Mouse (Mus musculus) limb, embryonic 12.5 days (tissue): ENCODE results near the gene Tmem80. TPM values are rescaled to one million over a fixed set of nuclear protein-coding genes. Genes with fewer than 3 reads are reported as not detected.

Experiments
- ATAC-seq: fragments of 200-750 bp; cut with Nextera tagmentation; 2 replicates; pipeline ENCODE4 v1.8.0; 2017; ENCODE audit warnings: low read depth, moderate TSS enrichment; ENCODE audit not compliant: insufficient number of reproducible peaks, insufficient read depth, low FRiP score, low TSS enrichment
- H3K27ac ChIP-seq: fragments of 300-500 bp; sonication (generic); 2 replicates; pipeline ENCODE4 v1.5.1; 2016; ENCODE audit warnings: mild to moderate bottlenecking, moderate library complexity
- H3K27me3 ChIP-seq: fragments of 300-500 bp; sonication (generic); 2 replicates; pipeline ENCODE4 v1.6.1; 2016; ENCODE audit warnings: mild to moderate bottlenecking, moderate library complexity
- H3K36me3 ChIP-seq: fragments of 300-500 bp; sonication (generic); 2 replicates; pipeline ENCODE4 v1.6.1; 2016; ENCODE audit warnings: mild to moderate bottlenecking, moderate library complexity
- H3K4me1 ChIP-seq: fragments of 300-500 bp; sonication (generic); replicated peaks from 2 replicates; pipeline ENCODE4 v1.6.1; 2016
- H3K4me2 ChIP-seq: fragments of 300-500 bp; sonication (generic); 2 replicates; pipeline ENCODE4 v1.6.1; 2016; ENCODE audit warnings: mild to moderate bottlenecking, moderate library complexity
- H3K4me3 ChIP-seq: fragments of 300-500 bp; sonication (generic); replicated peaks from 2 replicates; pipeline ENCODE4 v1.5.1; 2016; ENCODE audit warnings: mild to moderate bottlenecking
- H3K9ac ChIP-seq: fragments of 300-500 bp; sonication (generic); replicated peaks from 2 replicates; pipeline ENCODE4 v1.6.1; 2016; ENCODE audit warnings: mild to moderate bottlenecking, moderate library complexity
- H3K9me3 ChIP-seq: fragments of 300-500 bp; sonication (generic); 2 replicates; pipeline ENCODE4 v1.6.1; 2016; ENCODE audit warnings: mild to moderate bottlenecking, moderate library complexity
- WGBS: fragments of 180-500 bp; shearing (Covaris S2); methylation state at CpG from one replicate; pipeline ENCODE4 v1.1.7; 2016; 5-methylcytosine and 5-hydroxymethylcytosine counted together
- polyA plus RNA-seq: library from polyadenylated mRNA; unstranded; fragments of >200 nt; fragmentation: Nextera tagmentation; extraction: Ambion mirVana; gene quantifications from 2 replicates; pipeline ENCODE4 v1.2.1, GENCODE M21; 2016

The Tmem80 gene
- 50.7 and 52.0 TPM in 2 replicates for polyA plus RNA-seq

- under 1% methylated on average over 105 of the region's 105 CpGs for WGBS
- Histone ChIP-seq H3K9ac (peak within 1 kb of the TSS; percentile 95), H3K9me3 (no peaks in the 10 kb centered on the region), H3K4me2 (peak within 1 kb of the TSS; percentile 97), H3K4me1 (peaks cover 23% of the 10 kb centered on the region), H3K4me3 (peak within 1 kb of the TSS; percentile 63), H3K27me3 (no peaks in the 10 kb centered on the region), H3K36me3 (peaks cover 26% of the 10 kb centered on the region), H3K27ac (peak within 1 kb of the TSS; percentile 99)
- peak; percentile 95 for ATAC-seq
Measured at GRCm38 (mm10) chr7:141327469-141328372, at the start of gene Tmem80, which contains the start of gene Deaf1. Gene Tmem80, plus strand, starts transcription at chr7:141327739. Gene Deaf1, minus strand, starts transcription at chr7:141327690.

- H3K36me3 ChIP-seq = no peaks in the 10 kb centered on the region
- peak within 1 kb of the TSS; percentile 52 for H3K4me3 ChIP-seq
- ATAC-seq = peak; percentile 70
- peak within 1 kb of the TSS; percentile 95 for H3K4me2 ChIP-seq
- H3K9ac ChIP-seq = peak within 1 kb of the TSS; percentile 57
- H3K27me3 ChIP-seq = peaks cover 21% of the 10 kb centered on the region
- no peak within 1 kb of the TSS for H3K27ac ChIP-seq
- H3K9me3 ChIP-seq = no peaks in the 10 kb centered on the region
- 3% methylated on average over 46 of the region's 46 CpGs for WGBS
- H3K4me1 ChIP-seq = peaks cover 23% of the 10 kb centered on the region
Measured at GRCm38 (mm10) chr7:141278766-141279590, 48.6 kb upstream of the Tmem80 start, which contains the start of gene Sct. Gene Sct, minus strand, starts transcription at chr7:141279133.

- WGBS = 62% methylated on average over 6 of the region's 6 CpGs
- H3K9me3 ChIP-seq = no peaks in the 10 kb centered on the region
- H3K27me3 ChIP-seq = peaks cover 21% of the 10 kb centered on the region
- H3K9ac ChIP-seq = no peak overlapping the region
- H3K4me2 ChIP-seq = no peak overlapping the region
- no peak for ATAC-seq
- peaks cover 19% of the 10 kb centered on the region for H3K4me1 ChIP-seq
- H3K27ac ChIP-seq = no peak overlapping the region
- no peak overlapping the region for H3K4me3 ChIP-seq
- H3K36me3 ChIP-seq = no peaks in the 10 kb centered on the region
Measured at GRCm38 (mm10) chr7:141281442-141281841, 46.1 kb upstream of the Tmem80 start.

GRCm38 (mm10) chr7:141282756-141283155 lies 44.8 kb upstream of the Tmem80 start:
- Histone ChIP-seq H3K27me3 (peaks cover 20% of the 10 kb centered on the region), H3K4me3 (no peak overlapping the region), H3K4me1 (peaks cover 12% of the 10 kb centered on the region), H3K27ac (no peak overlapping the region), H3K4me2 (no peak overlapping the region), H3K36me3 (no peaks in the 10 kb centered on the region), H3K9ac (no peak overlapping the region), H3K9me3 (no peaks in the 10 kb centered on the region)
- no peak for ATAC-seq
- 84% methylated on average over 4 of the region's 4 CpGs for WGBS

GRCm38 (mm10) chr7:141288042-141288441 lies 39.5 kb upstream of the Tmem80 start:
- no peak for ATAC-seq

GRCm38 (mm10) chr7:141291921-141292582 lies 35.5 kb upstream of the Tmem80 start, which contains the start of gene Drd4:
Gene Drd4, plus strand, starts transcription at chr7:141292006.
- Histone ChIP-seq H3K9ac (peak within 1 kb of the TSS; percentile 70), H3K36me3 (peaks cover 8% of the 10 kb centered on the region; the same call in 1 of the 2 replicates), H3K27me3 (peaks cover 67% of the 10 kb centered on the region), H3K4me2 (peak within 1 kb of the TSS; percentile 97), H3K4me1 (peaks cover 31% of the 10 kb centered on the region), H3K9me3 (no peaks in the 10 kb centered on the region), H3K4me3 (peak within 1 kb of the TSS; percentile 59), H3K27ac (no peak within 1 kb of the TSS)
- ATAC-seq = 0 out of 2 replicates have a peak, but pooled peaks have one; percentile 41
- 2% methylated on average over 46 of the region's 46 CpGs for WGBS

More at GRCm38 (mm10) chr7:141288042-141288441, 39.5 kb upstream of the Tmem80 start:
- H3K4me3 ChIP-seq = no peak overlapping the region
- no peaks in the 10 kb centered on the region for H3K9me3 ChIP-seq
- H3K36me3 ChIP-seq = no peaks in the 10 kb centered on the region
- no peak overlapping the region for H3K4me2 ChIP-seq
- peaks cover 16% of the 10 kb centered on the region for H3K4me1 ChIP-seq
- 80% methylated on average over 3 of the region's 3 CpGs for WGBS
- H3K9ac ChIP-seq = no peak overlapping the region
- H3K27me3 ChIP-seq = peaks cover 32% of the 10 kb centered on the region
- no peak overlapping the region for H3K27ac ChIP-seq

GRCm38 (mm10) chr7:141292583-141293388 lies 34.8 kb upstream of the Tmem80 start:
- no peak for ATAC-seq
- H3K27ac ChIP-seq = no peak overlapping the region
- H3K4me2 ChIP-seq = peak overlapping the region; percentile 97
- H3K9ac ChIP-seq = peak overlapping the region; percentile 45; the same call in 1 of the 2 replicates
- H3K27me3 ChIP-seq = peaks cover 67% of the 10 kb centered on the region
- no peaks in the 10 kb centered on the region for H3K9me3 ChIP-seq
- 35% methylated on average over 15 of the region's 15 CpGs for WGBS
- peaks cover 15% of the 10 kb centered on the region for H3K36me3 ChIP-seq
- H3K4me3 ChIP-seq = peak overlapping the region; percentile 59
- peaks cover 31% of the 10 kb centered on the region for H3K4me1 ChIP-seq

- peak overlapping the region; percentile 55 for H3K9ac ChIP-seq
- peaks cover 24% of the 10 kb centered on the region for H3K36me3 ChIP-seq
- peaks cover 67% of the 10 kb centered on the region for H3K27me3 ChIP-seq
- H3K9me3 ChIP-seq = no peaks in the 10 kb centered on the region
- peak overlapping the region; percentile 76 for H3K4me2 ChIP-seq
- H3K4me3 ChIP-seq = peak overlapping the region; percentile 44
- WGBS = 1% methylated on average over 53 of the region's 53 CpGs
- H3K4me1 ChIP-seq = peaks cover 31% of the 10 kb centered on the region
- no peak overlapping the region for H3K27ac ChIP-seq
- no peak for ATAC-seq
Measured at GRCm38 (mm10) chr7:141293852-141294471, 33.6 kb upstream of the Tmem80 start.

- Histone ChIP-seq H3K4me3 (peak overlapping the region; percentile 44), H3K9me3 (no peaks in the 10 kb centered on the region), H3K27me3 (peaks cover 67% of the 10 kb centered on the region), H3K27ac (no peak overlapping the region), H3K9ac (peak overlapping the region; percentile 55; the same call in 1 of the 2 replicates), H3K4me1 (peaks cover 31% of the 10 kb centered on the region), H3K4me2 (peak overlapping the region; percentile 76), H3K36me3 (peaks cover 29% of the 10 kb centered on the region)
- 7% methylated on average over 22 of the region's 22 CpGs for WGBS
- no peak for ATAC-seq
Measured at GRCm38 (mm10) chr7:141294479-141294878, 33.1 kb upstream of the Tmem80 start.
